Mouse (Mus musculus) embryonic facial prominence, embryonic 11.5 days (tissue): ENCODE results near the gene Pkn3. TPM values are rescaled to one million over a fixed set of nuclear protein-coding genes. Genes with fewer than 3 reads are reported as not detected.
A peak's percentile ranks its signal among the peaks of the same experiment; 100 is the strongest.
"Not testable (repeated sequence)": the region's sequence is repeated elsewhere in the genome, so short reads cannot be mapped to it uniquely, and the experiment has no call there.

Experiments used
- ATAC-seq: fragments of 200-750 bp; cut with Nextera tagmentation; replicated peaks from 2 replicates; pipeline ENCODE4 v1.8.0; 2017; ENCODE audit warnings: low read depth; ENCODE audit not compliant: insufficient number of reproducible peaks, low FRiP score, low TSS enrichment
- DNase-seq: peaks from one replicate; pipeline ENCODE4 v3.0.0-alpha.2; 2015; ENCODE audit warnings: low spot score
- H3K27ac ChIP-seq: fragments of 300-500 bp; sonication (generic); replicated peaks from 2 replicates; pipeline ENCODE4 v1.5.1; 2014; ENCODE audit warnings: mild to moderate bottlenecking, low read depth, low read length, control low read depth
- H3K27me3 ChIP-seq: fragments of 300-500 bp; sonication (generic); 2 replicates; pipeline ENCODE4 v1.6.1; 2014; ENCODE audit warnings: mild to moderate bottlenecking, low read length, moderate library complexity, mixed read lengths; ENCODE audit not compliant: control insufficient read depth, insufficient read depth
- H3K36me3 ChIP-seq: fragments of 300-500 bp; sonication (generic); replicated peaks from 2 replicates; pipeline ENCODE4 v1.6.1; 2014; ENCODE audit warnings: low read depth, mild to moderate bottlenecking, low read length, moderate library complexity, mixed read lengths; ENCODE audit not compliant: control insufficient read depth, insufficient read depth
- H3K4me1 ChIP-seq: fragments of 300-500 bp; sonication (generic); 2 replicates; pipeline ENCODE4 v1.6.1; 2014; ENCODE audit warnings: low read length, mixed read lengths; ENCODE audit not compliant: control insufficient read depth, insufficient read depth
- H3K4me2 ChIP-seq: fragments of 300-500 bp; sonication (generic); 2 replicates; pipeline ENCODE4 v1.6.1; 2014; ENCODE audit warnings: low read depth, mild to moderate bottlenecking, control low read depth, low read length, moderate library complexity
- H3K4me3 ChIP-seq: fragments of 300-500 bp; sonication (generic); 2 replicates; pipeline ENCODE4 v1.5.1; 2014; ENCODE audit warnings: low read depth, low read length, control low read depth
- H3K9ac ChIP-seq: fragments of 300-500 bp; sonication (generic); replicated peaks from 2 replicates; pipeline ENCODE4 v1.6.1; 2014; ENCODE audit warnings: mild to moderate bottlenecking, control low read depth, low read length
- H3K9me3 ChIP-seq: fragments of 300-500 bp; sonication (generic); replicated peaks from 2 replicates; pipeline ENCODE4 v1.6.1; 2016; ENCODE audit warnings: mild to moderate bottlenecking, low read length, inconsistent platforms, mixed read lengths; ENCODE audit not compliant: control insufficient read depth
- WGBS: fragments of 180-500 bp; shearing (Covaris S2); extraction: QIAGEN DNeasy Blood & Tissue Kit; methylation state at CpG from one replicate; pipeline ENCODE4 v1.1.7; 2014; 5-methylcytosine and 5-hydroxymethylcytosine counted together
- polyA plus RNA-seq: library from polyadenylated mRNA; unstranded; fragments of >200 nt; fragmentation: Nextera tagmentation; extraction: Ambion mirVana; gene quantifications from 2 replicates; pipeline ENCODE4 v1.2.1, GENCODE M21; 2014

Pkn3 gene
- polyA plus RNA-seq, 1 experiment from 2014 or later, result 8.8 TPM

GRCm38 (mm10) chr2:30047127-30047526 is 30.4 kb upstream of the Pkn3 start:
- no peaks in the 10 kb centered on the region for H3K27me3 ChIP-seq
- no peak overlapping the region for H3K9ac ChIP-seq
- H3K4me2 ChIP-seq, result no peak overlapping the region
- no peak for ATAC-seq
- 96% methylated on average over 6 of the region's 6 CpGs for WGBS
- no peaks in the 10 kb centered on the region for H3K4me1 ChIP-seq
- no peaks in the 10 kb centered on the region for H3K36me3 ChIP-seq
- H3K9me3 ChIP-seq, result no peaks in the 10 kb centered on the region
- H3K4me3 ChIP-seq, result no peak overlapping the region
- no peak overlapping the region for H3K27ac ChIP-seq
- DNase-seq, result no peak

GRCm38 (mm10) chr2:30048101-30048501 is 29.4 kb upstream of the Pkn3 start:
- Histone ChIP-seq H3K9ac (peak overlapping the region; percentile 82), H3K27me3 (no peaks in the 10 kb centered on the region), H3K4me3 (peak overlapping the region; percentile 68), H3K4me2 (peak overlapping the region; percentile 70), H3K36me3 (no peaks in the 10 kb centered on the region), H3K4me1 (no peaks in the 10 kb centered on the region), H3K27ac (no peak overlapping the region), H3K9me3 (no peaks in the 10 kb centered on the region)
- WGBS, result 64% methylated on average over 11 of the region's 11 CpGs
- DNase-seq, result no peak
- no peak for ATAC-seq

DNA sequence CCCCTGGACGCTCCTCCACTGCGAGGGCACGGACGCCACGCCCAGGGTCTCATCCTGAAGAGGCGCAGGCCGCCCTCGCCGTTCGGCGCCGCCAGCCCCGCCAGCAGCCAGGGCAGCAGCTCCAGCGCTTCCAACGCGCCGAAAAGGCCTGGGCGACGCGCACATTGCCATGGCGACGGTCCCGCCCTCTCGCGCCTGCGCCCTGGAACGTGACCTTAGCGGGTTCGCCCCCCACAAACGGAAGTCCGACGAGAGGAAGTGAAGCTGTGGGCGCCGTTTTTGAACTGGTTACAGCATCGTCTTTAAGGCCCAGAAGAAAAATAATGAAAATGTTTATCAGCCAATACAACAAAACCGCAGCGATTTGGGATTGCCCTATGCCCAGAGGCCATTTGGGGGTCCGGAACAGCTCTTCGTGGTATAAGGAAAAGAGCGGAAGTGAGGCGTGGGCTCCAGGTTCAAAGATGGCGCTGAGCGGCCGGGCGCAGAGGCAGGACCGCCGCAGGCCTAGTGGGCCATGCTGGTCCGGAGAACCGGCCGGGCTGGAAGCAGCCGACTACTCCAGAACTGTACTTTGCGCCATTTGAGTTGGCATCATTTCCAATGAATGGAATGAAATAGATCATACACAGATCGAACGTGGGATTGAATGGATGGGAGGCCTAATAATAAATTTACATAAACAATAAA is 28.6 kb upstream of the Pkn3 start, which contains the start of gene Wdr34:
Gene Wdr34 (minus strand): TSS at position 183 of the 690 bp plus-strand sequence.
- ATAC-seq, result peak; percentile 87
- peak within 1 kb of the TSS; percentile 68 for H3K4me3 ChIP-seq
- peak; percentile 98 for DNase-seq
- peak within 1 kb of the TSS; percentile 83 for H3K27ac ChIP-seq
- peak within 1 kb of the TSS; percentile 70 for H3K4me2 ChIP-seq
- H3K9ac ChIP-seq, result peak within 1 kb of the TSS; percentile 82
- H3K36me3 ChIP-seq, result no peaks in the 10 kb centered on the region
- H3K27me3 ChIP-seq, result no peaks in the 10 kb centered on the region
- no peaks in the 10 kb centered on the region for H3K9me3 ChIP-seq
- WGBS, result under 1% methylated on average over 54 of the region's 54 CpGs
- no peaks in the 10 kb centered on the region for H3K4me1 ChIP-seq

- no peak overlapping the region for H3K27ac ChIP-seq
- 83% methylated on average over 3 of the region's 3 CpGs for WGBS
- DNase-seq (no peak), ATAC-seq (no peak)
- no peaks in the 10 kb centered on the region for H3K4me1 ChIP-seq
- no peak overlapping the region for H3K9ac ChIP-seq
- H3K9me3 ChIP-seq, result no peaks in the 10 kb centered on the region
- H3K27me3 ChIP-seq, result no peaks in the 10 kb centered on the region
- H3K4me2 ChIP-seq, result no peak overlapping the region
- no peak overlapping the region for H3K4me3 ChIP-seq
- H3K36me3 ChIP-seq, result no peaks in the 10 kb centered on the region
Measured at GRCm38 (mm10) chr2:30049831-30050230, 27.7 kb upstream of the Pkn3 start.

GRCm38 (mm10) chr2:30051992-30052761 is 25.3 kb upstream of the Pkn3 start:
- WGBS, result 47% methylated on average over 6 of the region's 6 CpGs
- H3K27ac ChIP-seq, result no peak overlapping the region
- no peak for DNase-seq
- no peak overlapping the region for H3K4me3 ChIP-seq
- no peaks in the 10 kb centered on the region for H3K27me3 ChIP-seq
- no peaks in the 10 kb centered on the region for H3K36me3 ChIP-seq
- no peak for ATAC-seq
- H3K9ac ChIP-seq, result no peak overlapping the region
- H3K9me3 ChIP-seq, result no peaks in the 10 kb centered on the region
- no peak overlapping the region for H3K4me2 ChIP-seq
- no peaks in the 10 kb centered on the region for H3K4me1 ChIP-seq

GRCm38 (mm10) chr2:30055310-30055709 is 22.2 kb upstream of the Pkn3 start:
- not testable (repeated sequence) for H3K4me1 ChIP-seq, H3K27ac ChIP-seq, ATAC-seq, H3K4me2 ChIP-seq, H3K36me3 ChIP-seq, H3K9ac ChIP-seq, DNase-seq, H3K4me3 ChIP-seq, H3K9me3 ChIP-seq, H3K27me3 ChIP-seq
- 88% methylated on average over 3 of the region's 3 CpGs for WGBS

GRCm38 (mm10) chr2:30056736-30057135 is 20.7 kb upstream of the Pkn3 start:
- no peaks in the 10 kb centered on the region for H3K27me3 ChIP-seq
- H3K27ac ChIP-seq, result no peak overlapping the region
- H3K36me3 ChIP-seq, result no peaks in the 10 kb centered on the region; the same call in 1 of the 2 replicates
- no peaks in the 10 kb centered on the region for H3K4me1 ChIP-seq
- no peak overlapping the region for H3K4me3 ChIP-seq
- H3K4me2 ChIP-seq, result no peak overlapping the region
- no peak overlapping the region for H3K9ac ChIP-seq
- ATAC-seq (no peak), DNase-seq (no peak)
- H3K9me3 ChIP-seq, result no peaks in the 10 kb centered on the region
- WGBS, result 82% methylated on average over 3 of the region's 3 CpGs
